Mouse (Mus musculus) myocyte (in vitro differentiated cells): ENCODE measurements around the gene Fggy.

Experiments used
- E2F4 ChIP-seq: IDR thresholded peaks from one replicate; pipeline ENCODE4 v1.6.1; 2011; ENCODE audit warnings: mild to moderate bottlenecking, control low read depth, moderate library complexity; ENCODE audit not compliant: insufficient read depth
- MAX ChIP-seq: IDR thresholded peaks from one replicate; pipeline ENCODE4 v1.6.1; 2011; ENCODE audit warnings: low read depth, mild to moderate bottlenecking, control low read depth
- MYOD1 ChIP-seq, 3 experiments: IDR thresholded peaks; one replicate each; pipeline ENCODE4 v1.6.1; 2011; ENCODE audit warnings: control low read depth in 2 of 3, low read depth in 2 of 3, mild to moderate bottlenecking in 2 of 3, moderate library complexity in 1 of 3; ENCODE audit not compliant: insufficient read length in 2 of 3, control insufficient read depth in 1 of 3
- MYOG ChIP-seq, 3 experiments: IDR thresholded peaks; one replicate each; pipeline ENCODE4 v1.6.1; 2011; ENCODE audit warnings: control low read depth in 2 of 3, low read depth in 2 of 3, mild to moderate bottlenecking in 2 of 3; ENCODE audit not compliant: insufficient read length in 2 of 3, control insufficient read depth in 1 of 3, insufficient read depth in 1 of 3
- POLR2A ChIP-seq: IDR thresholded peaks from one replicate; pipeline ENCODE4 v1.6.1; 2011; ENCODE audit warnings: low read depth, mild to moderate bottlenecking, control low read depth, moderate library complexity; ENCODE audit not compliant: insufficient read length
- POLR2AphosphoS2 ChIP-seq: IDR thresholded peaks from one replicate; pipeline ENCODE4 v1.6.1; 2011; ENCODE audit warnings: low read depth, control low read depth; ENCODE audit not compliant: insufficient read length
- REST ChIP-seq: IDR thresholded peaks from one replicate; pipeline ENCODE4 v1.6.1; 2011; ENCODE audit warnings: mild to moderate bottlenecking, control low read depth, moderate library complexity; ENCODE audit not compliant: insufficient read depth, insufficient read length
- SRF ChIP-seq: IDR thresholded peaks from one replicate; pipeline ENCODE4 v1.6.1; 2011; ENCODE audit warnings: low read depth; ENCODE audit not compliant: control insufficient read depth, insufficient read length
- TCF12 ChIP-seq: IDR thresholded peaks from one replicate; pipeline ENCODE4 v1.6.1; 2011; ENCODE audit warnings: mild to moderate bottlenecking, control low read depth; ENCODE audit not compliant: poor library complexity, insufficient read depth, severe bottlenecking
- TCF3 ChIP-seq: IDR thresholded peaks from one replicate; pipeline ENCODE4 v1.6.1; 2011; ENCODE audit warnings: low read depth, control low read depth; ENCODE audit not compliant: insufficient read length
- USF1 ChIP-seq: IDR thresholded peaks from one replicate; pipeline ENCODE4 v1.6.1; 2011; ENCODE audit warnings: low read depth, mild to moderate bottlenecking, control low read depth, moderate library complexity

- TF ChIP-seq TCF12 (no peak), MAX (no peak), E2F4 (no peak), POLR2A (no peak), POLR2AphosphoS2 (no peak), MYOG (IDR thresholded peaks at IDR 0.05; ENCODE audit: control insufficient read depth in 1 of 3, insufficient read depth in 1 of 3, insufficient read length in 2 of 3, low read depth in 2 of 3) (no peak), REST (no peak), SRF (no peak), MYOD1 (IDR thresholded peaks at IDR 0.05; ENCODE audit: control insufficient read depth in 1 of 3, insufficient read length in 2 of 3, low read depth in 2 of 3) (no peak), USF1 (no peak), TCF3 (no peak)
Measured at GRCm38 (mm10) chr4:95840389-95841053, 283.2 kb downstream of the Fggy start.
